Mouse (Mus musculus): ENCODE results near the gene Pkd1l3. TPM values are rescaled to one million over a fixed set of nuclear protein-coding genes. Genes with fewer than 3 reads are reported as not detected.
A peak's percentile ranks its signal among the peaks of the same experiment; 100 is the strongest.

The Pkd1l3 gene
- polyA plus RNA-seq, 1 experiment from 2014 or later: 0.08 TPM

GRCm38 (mm10) chr8:109682120-109682519 lies 67.8 kb downstream of the Pkd1l3 start:
- H3K4me3 ChIP-seq: no peak overlapping the region
- no peaks in the 10 kb centered on the region for H3K4me1 ChIP-seq
- no peak overlapping the region for H3K4me2 ChIP-seq (replicated peaks)
- WGBS: 95% methylated on average over 5 of the region's 5 CpGs
- H3K9me3 ChIP-seq: no peaks in the 10 kb centered on the region
- peaks cover 56% of the 10 kb centered on the region for H3K36me3 ChIP-seq
- no peak overlapping the region for H3K9ac ChIP-seq (replicated peaks)
- no peak overlapping the region for H3K27ac ChIP-seq (replicated peaks)
- ATAC-seq (replicated peaks): no peak
- no peaks in the 10 kb centered on the region for H3K27me3 ChIP-seq

- H3K27ac ChIP-seq (replicated peaks): no peak overlapping the region
- H3K4me1 ChIP-seq: peaks cover 20% of the 10 kb centered on the region
- peaks cover 11% of the 10 kb centered on the region for H3K36me3 ChIP-seq
- no peak overlapping the region for H3K4me3 ChIP-seq
- 94% methylated on average over 5 of the region's 5 CpGs for WGBS
- H3K4me2 ChIP-seq (replicated peaks): no peak overlapping the region
- H3K27me3 ChIP-seq: no peaks in the 10 kb centered on the region
- no peak overlapping the region for H3K9ac ChIP-seq (replicated peaks)
- no peak for ATAC-seq (replicated peaks)
- H3K9me3 ChIP-seq: no peaks in the 10 kb centered on the region
Observed at GRCm38 (mm10) chr8:109687248-109687647, 72.9 kb downstream of the Pkd1l3 start.

GRCm38 (mm10) chr8:109691769-109692168 lies 77.5 kb downstream of the Pkd1l3 start:
- peaks cover 28% of the 10 kb centered on the region for H3K4me1 ChIP-seq
- H3K9ac ChIP-seq (replicated peaks): peak overlapping the region; percentile 97
- no peaks in the 10 kb centered on the region for H3K36me3 ChIP-seq
- peak overlapping the region; percentile 59 for H3K4me2 ChIP-seq (replicated peaks)
- 47% methylated on average over 5 of the region's 5 CpGs for WGBS
- H3K27ac ChIP-seq (replicated peaks): 0 out of 2 replicates have a peak overlapping the region, but pooled peaks have one; percentile 45
- H3K4me3 ChIP-seq: peak overlapping the region; percentile 86
- no peaks in the 10 kb centered on the region for H3K9me3 ChIP-seq
- H3K27me3 ChIP-seq: no peaks in the 10 kb centered on the region
- ATAC-seq (replicated peaks): no peak

- Histone ChIP-seq H3K4me1 (peaks cover 28% of the 10 kb centered on the region), H3K36me3 (no peaks in the 10 kb centered on the region), H3K4me3 (peak overlapping the region; percentile 86), H3K27ac (replicated peaks) (peak overlapping the region; percentile 81), H3K27me3 (no peaks in the 10 kb centered on the region), H3K4me2 (replicated peaks) (peak overlapping the region; percentile 59), H3K9ac (replicated peaks) (peak overlapping the region; percentile 97), H3K9me3 (no peaks in the 10 kb centered on the region)
- under 1% methylated on average over 38 of the region's 38 CpGs for WGBS
- ATAC-seq (replicated peaks): peak; percentile 74
Observed at GRCm38 (mm10) chr8:109692443-109693145, 78.3 kb downstream of the Pkd1l3 start.

- peak; percentile 98 for ATAC-seq (replicated peaks)
- Histone ChIP-seq H3K9ac (replicated peaks) (peak within 1 kb of the TSS; percentile 97), H3K27me3 (no peaks in the 10 kb centered on the region), H3K36me3 (no peaks in the 10 kb centered on the region), H3K4me2 (replicated peaks) (peak within 1 kb of the TSS; percentile 69), H3K4me3 (peak within 1 kb of the TSS; percentile 86), H3K9me3 (no peaks in the 10 kb centered on the region), H3K27ac (replicated peaks) (peak within 1 kb of the TSS; percentile 81), H3K4me1 (peaks cover 28% of the 10 kb centered on the region)
- WGBS: under 1% methylated on average over 57 of the region's 57 CpGs
Observed at GRCm38 (mm10) chr8:109693146-109693900, 79.0 kb downstream of the Pkd1l3 start, which contains the start of gene Ist1. TSS of gene Ist1 (minus strand) at chr8:109693260.

- WGBS: 51% methylated on average over 6 of the region's 6 CpGs
- H3K9me3 ChIP-seq: no peaks in the 10 kb centered on the region
- H3K27ac ChIP-seq (replicated peaks): no peak overlapping the region
- peak overlapping the region; percentile 86 for H3K4me3 ChIP-seq
- no peaks in the 10 kb centered on the region for H3K27me3 ChIP-seq
- H3K4me2 ChIP-seq (replicated peaks): no peak overlapping the region
- H3K36me3 ChIP-seq: no peaks in the 10 kb centered on the region
- peaks cover 28% of the 10 kb centered on the region for H3K4me1 ChIP-seq
- H3K9ac ChIP-seq (replicated peaks): no peak overlapping the region
- no peak for ATAC-seq (replicated peaks)
Observed at GRCm38 (mm10) chr8:109694154-109694553, 79.8 kb downstream of the Pkd1l3 start.

GRCm38 (mm10) chr8:109697754-109698153 lies 83.4 kb downstream of the Pkd1l3 start:
- 70% methylated on average over 1 of the region's 1 CpGs for WGBS
- H3K9me3 ChIP-seq: no peaks in the 10 kb centered on the region
- no peaks in the 10 kb centered on the region for H3K36me3 ChIP-seq
- no peak overlapping the region for H3K9ac ChIP-seq (replicated peaks)
- no peak overlapping the region for H3K4me3 ChIP-seq
- H3K27ac ChIP-seq (replicated peaks): no peak overlapping the region
- no peak overlapping the region for H3K4me2 ChIP-seq (replicated peaks)
- H3K27me3 ChIP-seq: no peaks in the 10 kb centered on the region
- peaks cover 8% of the 10 kb centered on the region for H3K4me1 ChIP-seq
- ATAC-seq (replicated peaks): no peak

- no peak overlapping the region for H3K27ac ChIP-seq (replicated peaks)
- H3K4me1 ChIP-seq: peaks cover 8% of the 10 kb centered on the region
- H3K36me3 ChIP-seq: no peaks in the 10 kb centered on the region
- no peak overlapping the region for H3K9ac ChIP-seq (replicated peaks)
- H3K9me3 ChIP-seq: no peaks in the 10 kb centered on the region
- 87% methylated on average over 3 of the region's 3 CpGs for WGBS
- H3K4me3 ChIP-seq: no peak overlapping the region
- no peaks in the 10 kb centered on the region for H3K27me3 ChIP-seq
- no peak for ATAC-seq (replicated peaks)
- H3K4me2 ChIP-seq (replicated peaks): no peak overlapping the region
Observed at GRCm38 (mm10) chr8:109698477-109698876, 84.2 kb downstream of the Pkd1l3 start.

- 11% methylated on average over 24 of the region's 24 CpGs for WGBS
- Histone ChIP-seq H3K27me3 (no peaks in the 10 kb centered on the region), H3K9ac (replicated peaks) (peak overlapping the region; percentile 98), H3K9me3 (no peaks in the 10 kb centered on the region), H3K4me2 (replicated peaks) (peak overlapping the region; percentile 89), H3K4me3 (peak overlapping the region; percentile 92), H3K36me3 (peaks cover 19% of the 10 kb centered on the region), H3K27ac (replicated peaks) (0 out of 2 replicates have a peak overlapping the region, but pooled peaks have one; percentile 0), H3K4me1 (peaks cover 32% of the 10 kb centered on the region)
- ATAC-seq (replicated peaks): no peak; the same call in 1 of the 2 replicates
Observed at GRCm38 (mm10) chr8:109704565-109705319, 90.4 kb downstream of the Pkd1l3 start.

- 1% methylated on average over 76 of the region's 100 CpGs for WGBS
- peak within 1 kb of the TSS; percentile 89 for H3K4me2 ChIP-seq (replicated peaks)
- peak within 1 kb of the TSS; percentile 98 for H3K9ac ChIP-seq (replicated peaks)
- H3K9me3 ChIP-seq: no peaks in the 10 kb centered on the region
- no peaks in the 10 kb centered on the region for H3K27me3 ChIP-seq
- peak within 1 kb of the TSS; percentile 92 for H3K4me3 ChIP-seq
- peak within 1 kb of the TSS; percentile 98 for H3K27ac ChIP-seq (replicated peaks)
- ATAC-seq (replicated peaks): peak; percentile 87
- peaks cover 27% of the 10 kb centered on the region for H3K36me3 ChIP-seq
- peaks cover 35% of the 10 kb centered on the region for H3K4me1 ChIP-seq
Observed at GRCm38 (mm10) chr8:109705320-109706075, 91.2 kb downstream of the Pkd1l3 start, which contains the start of gene Zfp821. TSS of gene Zfp821 (plus strand) at chr8:109705546.
